Mouse (Mus musculus): ENCODE data around the gene Zfp354c.

Zfp354c gene

GRCm38 (mm10) chr11:50827010-50827953 is at the start of gene Zfp354c:
Gene Zfp354c (minus strand): TSS chr11:50827724.
- in situ Hi-C loops (cut with MboI; ENCODE audit: low pct_unique_long_range_greater_than_20kb in 1 of 2, low sequenced_read_pairs in 2 of 2, unreplicated experiment in 1 of 2): no loop called here

GRCm38 (mm10) chr11:50850989-50851601 is 23.6 kb upstream of the Zfp354c start:
- in situ Hi-C loops (cut with MboI; ENCODE audit: low pct_unique_long_range_greater_than_20kb in 1 of 2, low sequenced_read_pairs in 2 of 2, unreplicated experiment in 1 of 2): no loop called here

DNA sequence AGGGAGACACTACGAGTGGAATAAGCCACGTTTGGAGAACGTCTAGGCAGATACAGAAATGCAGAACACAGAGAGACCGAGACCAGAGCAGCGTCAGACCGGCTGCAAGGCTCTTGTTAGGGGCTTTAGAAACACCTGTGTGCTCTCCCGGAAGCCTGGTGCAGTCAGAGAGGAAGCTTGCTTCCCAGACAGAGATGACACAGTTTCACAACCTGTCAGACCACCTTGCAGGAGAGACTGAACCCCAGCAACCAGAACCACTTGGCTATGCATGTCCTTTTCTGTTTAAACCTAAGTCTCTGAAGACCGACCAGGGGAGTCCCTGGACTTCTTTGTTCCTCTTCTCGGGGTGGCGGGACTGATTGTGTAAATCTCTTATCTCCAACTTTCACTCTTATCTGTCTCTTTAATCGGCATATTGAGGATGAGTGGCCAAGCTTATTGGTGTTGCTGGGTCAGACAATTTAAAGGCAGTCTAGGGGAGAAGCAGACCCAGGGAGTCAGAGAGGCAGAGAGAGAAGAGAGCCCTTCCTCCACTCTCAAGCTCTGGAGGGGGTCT is 22.7 kb upstream of the Zfp354c start, which contains the start of gene Grm6:
TSS of gene Grm6 (plus strand) at position 509 of the 559 bp plus-strand sequence.
- in situ Hi-C loops (cut with MboI; ENCODE audit: low pct_unique_long_range_greater_than_20kb in 1 of 2, low sequenced_read_pairs in 2 of 2, unreplicated experiment in 1 of 2): no loop called here

GRCm38 (mm10) chr11:50849310-50849709 is 21.8 kb upstream of the Zfp354c start:
- in situ Hi-C loops (cut with MboI; ENCODE audit: low pct_unique_long_range_greater_than_20kb in 1 of 2, low sequenced_read_pairs in 2 of 2, unreplicated experiment in 1 of 2): no loop called here

GRCm38 (mm10) chr11:50848520-50849137 is 21.1 kb upstream of the Zfp354c start:
- in situ Hi-C loops (cut with MboI; ENCODE audit: low pct_unique_long_range_greater_than_20kb in 1 of 2, low sequenced_read_pairs in 2 of 2, unreplicated experiment in 1 of 2): no loop called here

GRCm38 (mm10) chr11:50847047-50847446 is 19.5 kb upstream of the Zfp354c start:
- in situ Hi-C loops (cut with MboI; ENCODE audit: low pct_unique_long_range_greater_than_20kb in 1 of 2, low sequenced_read_pairs in 2 of 2, unreplicated experiment in 1 of 2): no loop called here

DNA sequence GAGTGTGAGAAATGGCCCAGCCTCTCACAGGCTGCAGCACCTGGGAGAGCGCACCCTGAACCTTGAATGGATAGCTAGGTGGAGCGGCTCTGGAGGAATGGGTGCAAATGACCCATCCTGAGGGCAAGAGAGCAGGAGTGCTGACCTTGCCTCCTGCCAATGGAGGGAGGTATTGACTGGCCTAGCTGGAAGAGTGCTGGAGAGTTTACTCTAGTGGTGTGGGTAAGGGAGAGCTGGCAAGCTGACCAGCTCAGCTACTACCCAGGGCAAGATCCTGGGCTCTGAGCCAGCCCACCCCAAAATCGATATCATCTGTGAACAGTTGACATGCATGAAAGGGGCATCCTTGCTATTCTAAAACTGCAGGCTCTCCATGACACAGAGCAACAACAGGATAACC is 18.4 kb upstream of the Zfp354c start:
- in situ Hi-C loops (cut with MboI; ENCODE audit: low pct_unique_long_range_greater_than_20kb in 1 of 2, low sequenced_read_pairs in 2 of 2, unreplicated experiment in 1 of 2): no loop called here

GRCm38 (mm10) chr11:50841023-50841735 is 13.7 kb upstream of the Zfp354c start, which contains the start of gene Zfp879:
Gene Zfp879 (minus strand): TSS chr11:50841552.
- in situ Hi-C loops (cut with MboI; ENCODE audit: low pct_unique_long_range_greater_than_20kb in 1 of 2, low sequenced_read_pairs in 2 of 2, unreplicated experiment in 1 of 2): no loop called here

- in situ Hi-C loops (cut with MboI; ENCODE audit: low pct_unique_long_range_greater_than_20kb in 1 of 2, low sequenced_read_pairs in 2 of 2, unreplicated experiment in 1 of 2): no loop called here
These were observed 8.2 kb upstream of the Zfp354c start for GRCm38 (mm10) chr11:50835727-50836126.

GRCm38 (mm10) chr11:50826214-50826613 is 1.3 kb downstream of the Zfp354c start:
- in situ Hi-C loops (cut with MboI; ENCODE audit: low pct_unique_long_range_greater_than_20kb in 1 of 2, low sequenced_read_pairs in 2 of 2, unreplicated experiment in 1 of 2): no loop called here

DNA sequence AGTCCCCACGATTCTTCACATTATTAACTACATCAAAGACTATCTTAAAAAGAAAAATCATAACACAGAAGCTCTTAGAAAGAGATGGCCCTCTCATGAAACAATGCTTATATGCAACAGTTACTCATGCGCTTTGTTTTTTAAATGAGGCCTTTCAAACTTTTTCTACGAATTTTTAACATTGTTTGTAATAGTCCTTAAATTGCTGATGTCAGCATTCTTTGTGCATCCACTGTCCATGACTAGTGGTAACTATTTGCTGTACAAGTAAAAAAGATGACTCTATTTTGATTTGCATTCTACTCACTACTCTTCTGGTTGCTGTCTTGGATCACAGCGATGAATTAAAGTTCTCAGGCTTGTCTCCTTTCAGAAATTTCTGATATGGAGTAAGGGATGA is 13.3 kb downstream of the Zfp354c start:
- in situ Hi-C loops (cut with MboI; ENCODE audit: low pct_unique_long_range_greater_than_20kb in 1 of 2, low sequenced_read_pairs in 2 of 2, unreplicated experiment in 1 of 2): no loop called here

DNA sequence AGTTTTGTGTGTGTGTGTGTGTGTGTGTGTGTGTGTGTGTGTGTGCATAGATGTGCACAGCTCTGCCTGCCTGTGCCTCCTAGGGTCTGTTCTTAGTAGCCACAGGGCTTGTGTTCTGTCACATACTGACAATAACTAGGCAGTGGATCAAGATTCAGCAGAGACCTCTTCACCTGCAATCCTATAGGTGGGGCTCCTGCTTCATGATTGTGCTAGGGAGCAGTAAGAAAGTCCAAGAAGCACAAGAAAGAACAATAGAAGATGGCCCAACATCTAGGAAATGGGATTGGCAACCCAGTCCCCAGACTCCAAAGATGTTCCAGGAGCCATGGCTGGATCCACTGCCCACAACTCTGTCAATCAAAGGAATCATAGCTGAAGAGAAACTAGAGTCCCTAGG is 28.7 kb downstream of the Zfp354c start:
- in situ Hi-C loops (cut with MboI; ENCODE audit: low pct_unique_long_range_greater_than_20kb in 1 of 2, low sequenced_read_pairs in 2 of 2, unreplicated experiment in 1 of 2): no loop called here

- in situ Hi-C loops (cut with MboI; ENCODE audit: low pct_unique_long_range_greater_than_20kb in 1 of 2, low sequenced_read_pairs in 2 of 2, unreplicated experiment in 1 of 2): no loop called here
These were observed 29.9 kb downstream of the Zfp354c start for GRCm38 (mm10) chr11:50797674-50798073.

DNA sequence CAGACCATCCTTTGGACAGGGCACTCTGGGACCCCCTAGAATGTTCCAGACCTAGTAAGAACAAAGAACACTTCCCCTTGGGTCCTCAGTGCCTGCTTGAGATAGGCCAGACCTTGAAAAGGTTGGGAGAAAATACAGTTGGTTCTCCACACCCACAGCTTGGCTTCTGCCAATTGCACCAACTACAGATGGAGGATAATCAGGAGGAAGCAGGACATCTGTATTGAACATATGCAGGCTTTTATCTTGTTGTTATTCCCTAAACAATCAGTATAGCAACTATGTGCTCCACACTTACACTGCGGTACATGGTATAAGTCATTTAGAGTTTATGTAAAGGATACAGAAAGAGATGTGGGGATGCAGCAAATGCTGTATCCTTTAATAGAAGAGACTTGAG is 56.5 kb downstream of the Zfp354c start:
- in situ Hi-C loops (cut with MboI; ENCODE audit: low pct_unique_long_range_greater_than_20kb in 1 of 2, low sequenced_read_pairs in 2 of 2, unreplicated experiment in 1 of 2): no loop called here

DNA sequence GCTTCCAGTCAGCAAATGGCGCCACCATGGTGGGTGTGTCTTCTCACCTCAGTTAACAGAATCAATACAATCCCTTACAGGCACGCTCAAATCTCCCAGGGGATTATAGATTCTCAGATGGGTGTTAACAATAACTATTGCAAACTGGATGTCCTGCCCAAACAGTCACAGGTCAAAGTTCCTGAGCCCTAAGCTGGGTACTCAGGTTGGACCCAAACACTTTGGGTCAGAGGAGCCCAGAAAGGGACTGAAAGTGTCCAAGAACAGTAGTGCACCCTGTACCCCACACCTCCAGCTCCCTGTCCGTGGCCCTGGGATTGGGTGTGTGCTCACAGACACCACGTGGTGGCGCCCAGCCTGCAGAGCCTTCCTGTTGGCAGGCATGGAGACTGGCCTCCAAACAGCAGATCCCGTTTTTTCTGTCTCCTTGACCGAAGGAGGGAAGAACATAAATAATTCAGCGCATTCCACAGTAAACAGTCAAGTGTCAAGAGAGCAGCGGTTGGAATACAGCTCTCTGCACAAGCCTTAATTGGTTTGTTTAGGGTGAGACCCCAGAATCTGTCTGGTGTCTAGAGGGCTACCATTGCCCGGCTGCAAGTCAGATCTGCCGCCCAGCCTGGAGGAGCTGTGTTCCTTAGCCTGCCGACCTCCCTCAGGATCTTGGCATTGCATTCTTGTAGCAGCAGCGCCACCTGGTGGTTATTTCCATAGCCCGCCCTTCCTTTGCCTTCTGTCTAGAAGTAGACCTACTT is 58.4 kb downstream of the Zfp354c start:
- in situ Hi-C loops (cut with MboI; ENCODE audit: low pct_unique_long_range_greater_than_20kb in 1 of 2, low sequenced_read_pairs in 2 of 2, unreplicated experiment in 1 of 2): no loop called here

- in situ Hi-C loops (cut with MboI; ENCODE audit: low pct_unique_long_range_greater_than_20kb in 1 of 2, low sequenced_read_pairs in 2 of 2, unreplicated experiment in 1 of 2): no loop called here
These were observed 60.5 kb downstream of the Zfp354c start for GRCm38 (mm10) chr11:50767039-50767438.

DNA sequence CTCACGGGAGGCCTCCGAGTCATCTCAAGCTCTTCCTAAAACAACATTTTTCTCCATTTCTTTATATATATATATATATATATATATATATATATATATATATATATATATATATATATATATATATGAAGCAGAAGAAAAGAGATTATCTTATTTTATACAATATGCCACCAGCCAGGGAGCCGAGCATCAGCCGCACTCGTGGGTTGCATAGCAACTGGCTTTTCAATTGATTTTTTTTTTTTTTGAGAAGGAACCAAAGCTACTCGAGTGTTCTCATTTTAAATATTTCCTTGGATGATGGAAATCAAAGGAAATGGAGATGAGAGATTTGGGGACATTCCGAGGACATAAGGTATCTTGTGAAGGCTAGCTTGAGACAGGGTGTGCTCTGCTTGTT is 61.1 kb downstream of the Zfp354c start:
- in situ Hi-C loops (cut with MboI; ENCODE audit: low pct_unique_long_range_greater_than_20kb in 1 of 2, low sequenced_read_pairs in 2 of 2, unreplicated experiment in 1 of 2): no loop called here
